Mouse (Mus musculus) liver, postnatal 0 days (tissue): ENCODE measurements around the gene Agl.

Source experiments
- CTCF ChIP-seq: sonication (generic); IDR thresholded peaks from 2 replicates; pipeline ENCODE4 v1.5.1; 2016; ENCODE audit warnings: antibody characterized with exemption, low read depth
- EP300 ChIP-seq: IDR thresholded peaks from 2 replicates; pipeline ENCODE4 v1.6.1; 2016; ENCODE audit warnings: antibody characterized with exemption, low read depth, mild to moderate bottlenecking

DNA sequence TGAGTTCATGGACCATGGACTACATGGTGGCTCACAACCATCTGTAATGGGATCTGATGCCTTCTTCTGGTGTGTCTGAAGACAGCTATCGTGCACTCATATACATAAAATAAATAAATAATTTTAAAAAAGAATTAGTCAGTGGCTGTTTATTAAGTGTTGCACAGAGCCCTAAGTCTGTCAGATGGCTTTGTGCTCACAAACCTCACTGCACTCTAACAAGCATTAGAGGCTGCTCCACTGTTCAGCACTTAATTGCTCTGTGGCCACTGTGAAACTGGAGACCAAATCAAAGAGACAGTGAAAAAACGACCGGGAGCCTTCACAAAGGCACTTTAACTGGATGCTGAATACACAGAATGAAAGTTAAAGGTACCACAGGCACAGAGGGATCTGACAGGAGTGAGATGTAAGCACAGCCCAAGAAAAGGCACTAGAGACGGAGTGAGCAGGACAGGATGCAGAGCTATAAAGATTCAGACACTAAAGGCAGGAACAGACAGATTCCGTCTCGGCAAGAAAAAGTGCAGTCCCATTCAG lies 3.1 kb downstream of the Agl start:
- TF ChIP-seq CTCF: no peak
- TF ChIP-seq EP300: no peak
